ENCODE assay signal across 19 mouse cellular contexts in genomic region chr10:89917141-89917540, GRCm38 (mm10). TPM values are rescaled to one million over a fixed set of nuclear protein-coding genes. Genes with fewer than 3 reads are reported as not detected.
DNase-seq lines count a peak whose midpoint lies in the region.
"Had no signal": no experiment of that assay in that cellular context is flagged by ENCODE, and none has a peak within 500 bp of the region (broad histone marks: within the 10 kb centered on the region; RNA-seq: fewer than 3 reads in every experiment).

No protein-coding gene starts in this region.

- DNase-seq in left cerebral cortex, postnatal 4 days: peak; percentile 61
- DNase-seq in left cerebral cortex, adult 11 months (ENCODE audit: low spot score): no peak
- DNase-seq in cerebellum, adult 11 months: peak; percentile 90
- DNase-seq in cerebellum, adult 8-10 months: peak; percentile 88
- peak; percentile 94 to 98 for DNase-seq in cerebellum, postnatal 25 days
- DNase-seq in spleen, adult 12 weeks (ENCODE audit: low spot score): no peak
- DNase-seq in layer of hippocampus, adult 8-10 months (ENCODE audit: low spot score in 2 of 2): no peak
- no peak for DNase-seq in gastrocnemius, postnatal 25 days
- DNase-seq: adrenal gland, postnatal 14 days; gastrocnemius, postnatal 14 days; heart, adult 18-20 months; kidney, adult 9 months; kidney, postnatal 10 days; liver, postnatal 0 days; lung, postnatal 36 days; right cerebral cortex, postnatal 4 days; thymus, postnatal 4 days had no signal

- intact Hi-C loops in left cerebral cortex, postnatal 4 days (cut with DNase I): no loop called here

RNA-seq across cellular contexts. Expression of gene Anks1b, which starts 43.8 kb away (rescaled TPM):
- 100 to 1,000 TPM; 214 to 231 TPM for total RNA-seq in left cerebral cortex, postnatal 4 days (2021)
- 100 to 1,000 TPM; 427 to 543 (median 478) TPM for total RNA-seq in layer of hippocampus, adult 8-10 months (2022)
- total RNA-seq in gastrocnemius, postnatal 25 days (2021): under 1 TPM; 0.16 to 0.36 TPM
- total RNA-seq: megakaryocyte, adult 5-6 weeks; monocyte, adult 5-6 weeks had no signal

Comparison
In these comparisons a context has a peak if more than half of its experiments do, and no peak if none do; other contexts are left out.
1. DNase-seq: peak in left cerebral cortex, postnatal 4 days (single experiment), cerebellum, adult 11 months (single experiment), cerebellum, adult 8-10 months (single experiment) and cerebellum, postnatal 25 days (2 of 2); none in left cerebral cortex, adult 11 months (single experiment), spleen, adult 12 weeks (single experiment), layer of hippocampus, adult 8-10 months (0 of 2) and gastrocnemius, postnatal 25 days (single experiment).
2. RNA of gene Anks1b, which starts 43.8 kb away (total RNA-seq): 427 to 543 TPM in layer of hippocampus, adult 8-10 months and 214 to 231 TPM in left cerebral cortex, postnatal 4 days; 0.16 to 0.36 TPM in gastrocnemius, postnatal 25 days; every median in the first group is over 100 times any median in the second.